Mouse (Mus musculus) liver, embryonic 14 days (tissue): ENCODE results near the gene A930017K11Rik. TPM values are rescaled to one million over a fixed set of nuclear protein-coding genes. Genes with fewer than 3 reads are reported as not detected.

Experiments
- polyA plus RNA-seq: library from polyadenylated mRNA; depleted of rRNA; stranded (reverse); fragments of >200 nt; gene quantifications from 2 replicates; pipeline ENCODE4 v1.2.3, GENCODE M21; 2012; rRNA removed

A930017K11Rik gene
- polyA plus RNA-seq = 0.14 and 0.16 TPM in 2 replicates

GRCm38 (mm10) chr17:25951803-25952623 lies at the start of gene A930017K11Rik:
Gene A930017K11Rik (minus strand): TSS chr17:25952565.

DNA sequence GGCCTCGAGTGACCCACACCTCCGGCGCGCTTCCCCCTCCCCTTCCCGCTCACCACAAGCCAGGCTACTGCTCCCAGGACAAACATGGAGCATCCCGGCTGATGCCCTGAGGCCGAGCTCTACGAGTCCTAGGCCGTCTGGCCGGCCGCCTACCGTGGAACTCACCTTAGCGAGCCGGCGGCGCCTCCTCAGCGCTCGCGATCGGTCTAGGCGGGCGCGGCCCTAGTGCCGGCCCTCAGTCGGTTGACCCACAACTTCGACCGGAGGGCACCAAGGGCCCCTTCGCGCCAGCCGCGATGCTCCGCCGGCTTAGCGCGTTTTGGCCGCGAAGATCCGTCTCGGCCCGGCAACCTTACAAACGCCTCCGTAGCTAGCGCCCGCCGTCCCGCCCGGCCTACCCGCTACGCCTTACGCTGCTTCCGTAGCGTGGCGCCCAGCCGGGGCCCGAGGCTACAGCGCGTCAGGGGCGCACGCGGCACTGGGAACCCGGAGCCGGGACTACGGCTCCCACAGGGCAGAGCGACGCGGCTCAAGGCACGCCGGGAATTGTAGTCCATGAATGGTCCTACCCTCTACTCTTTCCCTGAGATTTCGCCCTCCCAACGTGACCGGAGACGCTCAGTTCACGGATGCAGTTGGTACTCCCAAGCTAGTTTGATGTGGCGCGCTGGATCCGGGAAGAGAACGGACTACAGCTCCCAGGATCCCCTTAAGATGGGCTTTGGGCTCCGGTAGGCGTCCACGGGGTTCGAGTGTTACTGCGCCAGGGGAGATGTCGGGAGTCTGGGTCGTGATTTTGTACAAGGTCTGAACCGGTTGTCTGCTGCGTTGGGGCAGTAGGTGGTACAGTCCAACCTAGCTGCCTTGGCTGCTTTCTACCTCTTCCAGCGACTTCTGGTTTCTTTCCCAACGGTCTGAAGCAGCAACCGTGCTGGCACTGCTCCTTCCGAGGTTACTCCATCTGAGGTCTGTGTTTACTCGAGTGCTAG lies 33.2 kb upstream of the A930017K11Rik start, which contains the start of gene Capn15:
TSS of gene Capn15 (minus strand) at position 491 of the 989 bp plus-strand sequence.

DNA sequence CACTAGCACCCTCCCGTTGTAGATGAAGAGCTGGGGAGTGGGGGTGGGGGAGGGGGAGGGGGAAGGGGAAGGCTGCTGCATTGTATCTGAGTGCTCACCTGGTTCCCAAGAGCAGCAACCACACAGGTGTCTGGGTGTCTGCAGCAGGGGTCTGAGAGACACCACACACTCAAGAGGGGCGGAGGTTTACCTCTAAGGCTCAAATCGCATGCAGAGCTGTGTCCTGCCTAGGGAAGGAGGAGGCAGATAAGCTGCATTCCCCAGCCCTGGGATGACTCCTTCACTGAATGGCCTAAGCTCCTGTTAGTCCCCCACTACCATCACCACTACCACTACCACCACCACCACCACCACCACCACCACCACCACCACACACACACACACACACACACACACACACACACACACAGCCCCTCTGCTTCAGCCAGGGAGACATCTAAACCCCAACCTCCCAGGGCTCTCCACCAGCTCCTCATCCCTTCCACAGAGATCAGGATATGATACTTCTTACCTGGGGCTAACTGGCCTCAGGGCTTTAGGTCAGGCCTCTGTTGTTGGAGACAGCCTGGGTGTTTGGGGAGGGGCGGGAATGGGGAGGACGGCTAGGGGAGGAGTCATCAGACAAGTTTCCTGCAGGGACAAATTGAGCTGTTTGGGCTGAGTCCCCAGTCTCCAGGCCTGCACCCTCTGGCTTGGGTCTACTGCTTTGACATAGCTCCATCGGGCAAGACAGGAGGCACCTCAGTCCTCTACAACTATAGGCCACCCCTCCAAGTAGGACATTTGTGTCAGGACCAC lies 7.8 kb downstream of the A930017K11Rik start, which contains the start of the genes Pigq and Nhlrc4:
TSS of gene Pigq (minus strand) at position 571 of the 798 bp plus-strand sequence.
TSS of gene Nhlrc4 (minus strand) at position 596 of the 798 bp plus-strand sequence.

GRCm38 (mm10) chr17:25919144-25919785 lies 33.1 kb downstream of the A930017K11Rik start, which contains the start of gene Rab40c:
Gene Rab40c (minus strand): TSS chr17:25919727.

Other genes with a start within 250 kb of the A930017K11Rik start
- gene Gng13, start 235.4 kb downstream of the A930017K11Rik start, polyA plus RNA-seq = 0.07 and 0.24 TPM in 2 replicates
- gene Chtf18, start 225.1 kb downstream of the A930017K11Rik start, polyA plus RNA-seq = 17.4 and 17.9 TPM in 2 replicates
- gene Rpusd1, start 224.9 kb downstream of the A930017K11Rik start, polyA plus RNA-seq = 7.9 and 9.7 TPM in 2 replicates
- gene Mslnl, start 216.5 kb downstream of the A930017K11Rik start, polyA plus RNA-seq = 0.01 TPM in 1 of 2 replicates, not detected in the other
- 0.67 and 1.3 TPM in 2 replicates for gene Msln, start 198.2 kb downstream of the A930017K11Rik start, polyA plus RNA-seq
- gene Narfl, start 178.8 kb downstream of the A930017K11Rik start, polyA plus RNA-seq = 8.8 and 10.3 TPM in 2 replicates
- 6.6 and 6.9 TPM in 2 replicates for gene Haghl, start 166.9 kb downstream of the A930017K11Rik start, polyA plus RNA-seq
- gene Ccdc78, start 166.0 kb downstream of the A930017K11Rik start, polyA plus RNA-seq = 0.02 TPM in 2 replicates
- gene Fam173a, start 159.7 kb downstream of the A930017K11Rik start, polyA plus RNA-seq = 45.1 and 48.5 TPM in 2 replicates
- 0.27 TPM in 1 of 2 replicates, not detected in the other for gene AC134908.4, start 156.9 kb downstream of the A930017K11Rik start, polyA plus RNA-seq
- 17.5 and 18.6 TPM in 2 replicates for gene Metrn, start 155.4 kb downstream of the A930017K11Rik start, polyA plus RNA-seq
- 0.05 and 0.07 TPM in 2 replicates for gene Fbxl16, start 143.5 kb downstream of the A930017K11Rik start, polyA plus RNA-seq
- gene Wdr24, start 128.9 kb downstream of the A930017K11Rik start, polyA plus RNA-seq = 12.5 and 14.2 TPM in 2 replicates
- 14.5 and 16.3 TPM in 2 replicates for gene Jmjd8, start 123.7 kb downstream of the A930017K11Rik start, polyA plus RNA-seq
- gene Stub1, start 119.2 kb downstream of the A930017K11Rik start, polyA plus RNA-seq = 80.4 and 87.9 TPM in 2 replicates
- 1.1 and 1.3 TPM in 2 replicates for gene Rhbdl1, start 115.3 kb downstream of the A930017K11Rik start, polyA plus RNA-seq
- 2.3 and 3.3 TPM in 2 replicates for gene Gm20683, start 110.8 kb downstream of the A930017K11Rik start, polyA plus RNA-seq
- 30.0 and 33.7 TPM in 2 replicates for gene Rhot2, start 107.7 kb downstream of the A930017K11Rik start, polyA plus RNA-seq
- 15.6 and 18.5 TPM in 2 replicates for gene Wdr90, start 91.1 kb downstream of the A930017K11Rik start, polyA plus RNA-seq
- gene Mcrip2, start 83.8 kb downstream of the A930017K11Rik start, polyA plus RNA-seq = 18.4 and 20.6 TPM in 2 replicates
- 41.0 and 42.6 TPM in 2 replicates for gene Mettl26, start 77.5 kb downstream of the A930017K11Rik start, polyA plus RNA-seq
- gene Wfikkn1, start 71.7 kb downstream of the A930017K11Rik start, polyA plus RNA-seq = 0.49 and 0.51 TPM in 2 replicates
- gene Rab40c, start 32.8 kb downstream of the A930017K11Rik start, polyA plus RNA-seq = 5.4 and 6.5 TPM in 2 replicates
- gene Pigq, start 7.6 kb downstream of the A930017K11Rik start, polyA plus RNA-seq = 226 and 261 TPM in 2 replicates
- gene Nhlrc4, start 7.6 kb downstream of the A930017K11Rik start, polyA plus RNA-seq = 7.0 and 10.4 TPM in 2 replicates
- 6.4 and 7.9 TPM in 2 replicates for gene Capn15, start 33.2 kb upstream of the A930017K11Rik start, polyA plus RNA-seq
- gene Rab11fip3, start 117.0 kb upstream of the A930017K11Rik start, polyA plus RNA-seq = 2.2 and 2.3 TPM in 2 replicates
- 6.4 and 7.8 TPM in 2 replicates for gene Decr2, start 137.8 kb upstream of the A930017K11Rik start, polyA plus RNA-seq
- 48.3 and 52.3 TPM in 2 replicates for gene Nme4, start 143.0 kb upstream of the A930017K11Rik start, polyA plus RNA-seq
- 2.7 and 2.9 TPM in 2 replicates for gene Tmem8, start 160.7 kb upstream of the A930017K11Rik start, polyA plus RNA-seq
- 50.9 and 59.1 TPM in 2 replicates for gene Mrpl28, start 170.9 kb upstream of the A930017K11Rik start, polyA plus RNA-seq
- 9.3 and 10.6 TPM in 2 replicates for gene Axin1, start 186.1 kb upstream of the A930017K11Rik start, polyA plus RNA-seq
- 21.8 and 28.3 TPM in 2 replicates for gene Pdia2, start 246.5 kb upstream of the A930017K11Rik start, polyA plus RNA-seq